Mouse (Mus musculus): Measurements from ENCODE around the gene C7. TPM values are rescaled to one million over a fixed set of nuclear protein-coding genes. Genes with fewer than 3 reads are reported as not detected.
"Not testable (repeated sequence)": the region's sequence is repeated elsewhere in the genome, so short reads cannot be mapped to it uniquely, and the experiment has no call there.

The C7 gene
- polyA plus RNA-seq, 1 experiment from 2014 or later = not detected

GRCm38 (mm10) chr15:5081235-5081634, 17.7 kb upstream of the C7 start:
- Histone ChIP-seq H3K36me3 (no peaks in the 10 kb centered on the region), H3K4me3 (no peak overlapping the region), H3K9me3 (replicated peaks) (no peaks in the 10 kb centered on the region), H3K27ac (replicated peaks) (no peak overlapping the region), H3K27me3 (ENCODE audit: low read depth, poor library complexity, severe bottlenecking) (no peaks in the 10 kb centered on the region), H3K4me1 (no peaks in the 10 kb centered on the region)
- WGBS = 83% methylated on average over 1 of the region's 1 CpGs
- no peak for DNase-seq (ENCODE audit: low spot score)

DNA sequence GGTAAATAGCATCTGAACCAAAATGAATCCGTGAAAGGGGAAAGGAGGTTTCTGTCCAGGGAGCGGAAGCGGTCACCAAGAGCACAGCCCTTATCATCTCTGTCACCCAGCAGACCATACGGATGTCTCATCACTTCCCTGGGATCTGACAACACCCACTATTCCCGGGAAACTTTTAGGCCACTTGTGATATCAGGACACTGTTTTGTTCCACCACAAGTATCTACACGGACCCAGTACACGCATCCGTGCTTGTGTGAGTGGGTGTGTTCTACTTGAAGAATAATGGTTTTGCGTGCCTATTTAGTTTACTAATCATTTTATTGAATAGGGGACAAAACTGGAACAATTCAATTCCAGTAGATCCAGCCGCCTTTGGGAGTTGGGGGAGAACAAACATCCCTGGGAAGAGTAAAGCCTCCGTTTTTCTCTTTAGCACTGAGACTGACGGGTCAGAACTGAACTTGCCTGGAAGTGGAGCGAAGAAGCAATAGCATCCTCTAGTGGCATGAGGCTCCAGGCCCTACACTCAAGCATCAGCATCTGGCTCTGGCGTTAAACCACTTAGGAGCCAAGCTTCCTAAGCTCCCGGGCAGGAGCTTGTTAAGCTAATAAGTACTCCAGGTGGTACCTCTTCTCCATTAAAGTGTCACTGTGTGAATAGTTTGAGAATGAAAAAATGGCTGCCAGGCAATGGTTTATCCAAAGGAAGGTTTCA, 5.4 kb upstream of the C7 start:
- Histone ChIP-seq H3K36me3 (no peaks in the 10 kb centered on the region), H3K4me1 (no peaks in the 10 kb centered on the region), H3K4me3 (no peak overlapping the region), H3K27ac (replicated peaks) (no peak overlapping the region), H3K27me3 (ENCODE audit: low read depth, poor library complexity, severe bottlenecking) (no peaks in the 10 kb centered on the region), H3K9me3 (replicated peaks) (no peaks in the 10 kb centered on the region)
- peak; percentile 19 for DNase-seq (ENCODE audit: low spot score)
- 62% methylated on average over 15 of the region's 15 CpGs for WGBS

DNA sequence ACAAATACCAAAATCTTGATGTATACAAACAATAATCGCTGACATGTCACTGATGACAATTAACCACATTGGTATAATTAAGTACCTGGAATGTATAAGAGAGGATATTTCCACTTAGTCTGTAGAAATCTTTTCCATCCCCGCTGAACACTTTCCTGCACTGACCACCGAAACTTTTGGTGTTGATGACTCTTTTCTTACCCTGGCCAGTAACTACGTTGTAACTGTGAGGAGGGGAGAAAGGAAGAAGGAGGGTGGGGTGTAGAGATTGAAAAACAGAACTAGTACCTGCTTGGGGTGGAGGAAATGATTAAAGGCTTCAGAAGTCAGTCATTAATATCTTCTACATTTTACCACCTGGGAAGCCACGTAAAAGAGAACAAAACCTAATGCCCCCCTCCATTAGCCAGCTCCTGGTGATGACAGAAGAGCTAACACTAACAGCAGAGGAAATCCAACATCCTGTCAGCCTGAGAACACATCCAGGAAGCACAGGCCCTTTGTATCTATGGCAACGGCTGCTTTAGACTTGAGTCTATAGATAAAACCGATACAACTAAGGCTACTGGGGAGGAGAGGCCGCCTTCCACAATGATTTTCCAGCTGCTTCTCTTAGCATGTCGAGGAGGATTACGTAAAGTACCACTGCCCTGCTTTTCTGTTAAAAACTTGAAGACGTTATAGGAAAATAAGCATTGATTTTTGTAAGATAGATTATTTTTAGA, 17.8 kb downstream of the C7 start:
- Histone ChIP-seq H3K4me3 (no peak overlapping the region), H3K36me3 (no peaks in the 10 kb centered on the region), H3K4me1 (peaks cover 3% of the 10 kb centered on the region), H3K27ac (replicated peaks) (no peak overlapping the region), H3K27me3 (ENCODE audit: low read depth, poor library complexity, severe bottlenecking) (no peaks in the 10 kb centered on the region), H3K9me3 (replicated peaks) (no peaks in the 10 kb centered on the region)
- 67% methylated on average over 11 of the region's 11 CpGs for WGBS
- peak; percentile 13 for DNase-seq (ENCODE audit: low spot score)

GRCm38 (mm10) chr15:5029256-5029655, 34.3 kb downstream of the C7 start:
- Histone ChIP-seq H3K36me3 (no peaks in the 10 kb centered on the region), H3K27ac (replicated peaks) (no peak overlapping the region), H3K9me3 (replicated peaks) (0 out of 2 replicates have a peak, but pooled peaks cover 6% of the 10 kb centered on the region), H3K4me3 (no peak overlapping the region), H3K4me1 (no peaks in the 10 kb centered on the region), H3K27me3 (ENCODE audit: low read depth, poor library complexity, severe bottlenecking) (no peaks in the 10 kb centered on the region)
- no peak for DNase-seq (ENCODE audit: low spot score)
- WGBS = 87% methylated on average over 4 of the region's 4 CpGs

DNA sequence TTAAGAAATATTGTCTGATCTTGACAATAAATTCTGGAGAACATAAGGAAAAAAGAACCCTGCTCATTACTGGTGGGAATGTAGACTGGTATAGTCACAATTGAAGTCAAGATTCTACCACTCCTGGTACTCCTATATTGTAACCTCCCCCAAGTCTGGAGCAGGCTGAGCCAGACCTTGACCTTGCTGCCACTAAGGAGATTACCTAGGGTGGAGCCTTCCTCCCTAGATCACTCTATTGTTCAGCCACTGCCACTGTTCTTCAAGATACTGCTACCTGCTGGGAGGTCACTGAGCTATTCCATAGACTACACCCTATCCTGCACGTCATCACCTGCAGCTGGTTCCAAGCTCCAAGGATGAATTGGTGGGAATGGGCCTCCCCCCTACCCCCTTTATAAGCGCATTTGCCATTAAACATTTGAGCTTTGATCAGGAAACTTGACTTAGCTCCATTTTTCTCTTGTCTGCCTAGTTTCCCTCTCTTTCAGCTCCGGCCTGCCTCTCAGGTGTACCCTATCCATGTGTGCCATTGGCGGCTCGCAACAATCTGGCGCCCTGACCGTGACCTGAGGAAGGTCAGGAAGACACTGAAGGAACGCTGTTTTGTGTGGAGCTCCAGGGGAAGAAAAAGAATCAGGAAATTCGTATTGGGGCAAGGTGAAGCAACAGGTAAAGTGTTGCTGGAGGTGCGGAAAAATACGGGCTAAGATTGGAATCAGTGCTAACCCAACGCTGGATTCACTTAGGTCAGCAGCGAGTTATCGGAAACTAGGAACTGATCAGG, 39.9 kb downstream of the C7 start:
- DNase-seq (ENCODE audit: low spot score); H3K27ac ChIP-seq (replicated peaks); H3K4me3 ChIP-seq; H3K9me3 ChIP-seq (replicated peaks); H3K27me3 ChIP-seq (ENCODE audit: low read depth, poor library complexity, severe bottlenecking); H3K4me1 ChIP-seq; H3K36me3 ChIP-seq: not testable (repeated sequence)
- WGBS = 89% methylated on average over 14 of the region's 14 CpGs

DNA sequence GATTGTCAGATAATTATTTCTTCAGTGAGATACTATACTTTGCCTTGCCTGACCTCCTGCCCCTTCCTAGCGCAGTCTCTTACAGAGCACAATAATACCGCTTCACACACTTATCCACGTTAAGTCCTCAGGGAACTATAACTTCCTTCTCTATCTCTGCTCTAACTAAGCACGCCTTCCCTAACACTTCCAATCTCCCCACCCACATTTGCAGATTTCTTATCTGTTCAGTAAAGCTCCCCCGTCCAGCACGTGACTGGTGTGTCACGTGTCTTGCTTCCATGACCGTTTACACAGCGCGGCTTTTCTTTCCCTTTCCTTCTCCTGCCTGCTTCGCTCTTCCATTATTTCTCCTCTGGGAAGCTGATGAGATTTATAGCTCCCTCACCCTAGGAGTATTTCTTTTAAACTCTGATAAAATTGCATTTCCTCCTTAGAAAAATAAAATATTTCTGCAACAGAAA, 53.9 kb downstream of the C7 start:
- no peak for DNase-seq (ENCODE audit: low spot score)
- Histone ChIP-seq H3K9me3 (replicated peaks) (no peaks in the 10 kb centered on the region), H3K4me3 (no peak overlapping the region), H3K27me3 (ENCODE audit: low read depth, poor library complexity, severe bottlenecking) (no peaks in the 10 kb centered on the region), H3K27ac (replicated peaks) (no peak overlapping the region), H3K36me3 (no peaks in the 10 kb centered on the region), H3K4me1 (no peaks in the 10 kb centered on the region)
- 89% methylated on average over 11 of the region's 11 CpGs for WGBS

- H3K9me3 ChIP-seq (replicated peaks) = no peaks in the 10 kb centered on the region
- no peak overlapping the region for H3K4me3 ChIP-seq
- no peak for DNase-seq (ENCODE audit: low spot score)
- WGBS = 86% methylated on average over 6 of the region's 6 CpGs
- no peaks in the 10 kb centered on the region for H3K36me3 ChIP-seq
- no peaks in the 10 kb centered on the region for H3K4me1 ChIP-seq
- no peaks in the 10 kb centered on the region for H3K27me3 ChIP-seq (ENCODE audit: low read depth, poor library complexity, severe bottlenecking)
- H3K27ac ChIP-seq (replicated peaks) = no peak overlapping the region
These were observed 59.9 kb downstream of the C7 start for GRCm38 (mm10) chr15:5003503-5004196.

GRCm38 (mm10) chr15:5002903-5003302, 60.6 kb downstream of the C7 start:
- Histone ChIP-seq H3K4me1 (no peaks in the 10 kb centered on the region), H3K36me3 (no peaks in the 10 kb centered on the region), H3K27me3 (ENCODE audit: low read depth, poor library complexity, severe bottlenecking) (no peaks in the 10 kb centered on the region), H3K4me3 (no peak overlapping the region), H3K27ac (replicated peaks) (no peak overlapping the region), H3K9me3 (replicated peaks) (no peaks in the 10 kb centered on the region)
- no peak for DNase-seq (ENCODE audit: low spot score)
- WGBS = 53% methylated on average over 2 of the region's 2 CpGs

DNA sequence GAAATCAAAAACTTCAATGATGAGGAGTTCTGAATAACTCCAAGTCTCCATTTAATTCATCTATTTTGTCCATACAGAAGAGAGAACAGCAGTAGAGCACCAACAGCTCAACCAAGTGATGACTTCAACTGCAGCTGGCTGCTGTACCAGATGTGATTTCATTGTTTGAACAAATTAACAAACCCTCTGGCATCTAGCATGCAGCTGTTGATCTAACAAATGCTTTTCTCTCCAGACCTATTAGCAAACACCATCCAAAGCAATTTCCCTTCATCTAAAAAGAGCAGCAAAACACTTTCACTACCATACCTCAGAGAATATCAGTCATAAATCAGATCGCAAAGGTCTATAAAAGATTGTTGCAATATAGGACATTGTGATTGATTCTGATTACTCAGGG, 90.2 kb downstream of the C7 start:
- WGBS = 100% methylated on average over 1 of the region's 1 CpGs
- Histone ChIP-seq H3K27me3 (ENCODE audit: low read depth, poor library complexity, severe bottlenecking) (no peaks in the 10 kb centered on the region), H3K9me3 (replicated peaks) (no peaks in the 10 kb centered on the region), H3K36me3 (no peaks in the 10 kb centered on the region), H3K4me1 (no peaks in the 10 kb centered on the region), H3K27ac (replicated peaks) (no peak overlapping the region), H3K4me3 (no peak overlapping the region)
- no peak for DNase-seq (ENCODE audit: low spot score)

Other genes starting within 250 kb of the C7 start
- gene Mroh2b, start 165.0 kb downstream of the C7 start, polyA plus RNA-seq (2016; fragmentation: Nextera tagmentation; extraction: Ambion mirVana) = not detected in 2 replicates
- gene Card6, start 44.8 kb upstream of the C7 start, polyA plus RNA-seq (2016; fragmentation: Nextera tagmentation; extraction: Ambion mirVana) = 0.68 and 0.77 TPM in 2 replicates
- 382 and 459 TPM in 2 replicates for gene Rpl37, start 52.9 kb upstream of the C7 start, polyA plus RNA-seq (2016; fragmentation: Nextera tagmentation; extraction: Ambion mirVana)
- 13.6 and 14.2 TPM in 2 replicates for gene Prkaa1, start 80.1 kb upstream of the C7 start, polyA plus RNA-seq (2016; fragmentation: Nextera tagmentation; extraction: Ambion mirVana)
- gene Ttc33, start 121.8 kb upstream of the C7 start, polyA plus RNA-seq (2016; fragmentation: Nextera tagmentation; extraction: Ambion mirVana) = 37.3 and 41.3 TPM in 2 replicates
- gene Ptger4, start 180.4 kb upstream of the C7 start, polyA plus RNA-seq (2016; fragmentation: Nextera tagmentation; extraction: Ambion mirVana) = 0.84 and 0.94 TPM in 2 replicates